Mouse (Mus musculus) CD4-positive, CD25-positive, alpha-beta regulatory T cell, adult 2 months (primary cell): Measurements from ENCODE around the gene E2f6.

Experiments
- DNase-seq: peaks from one replicate; pipeline ENCODE4 v3.0.0-alpha.2; 2012; ENCODE audit warnings: low read depth, low spot score

Gene E2f6

DNA sequence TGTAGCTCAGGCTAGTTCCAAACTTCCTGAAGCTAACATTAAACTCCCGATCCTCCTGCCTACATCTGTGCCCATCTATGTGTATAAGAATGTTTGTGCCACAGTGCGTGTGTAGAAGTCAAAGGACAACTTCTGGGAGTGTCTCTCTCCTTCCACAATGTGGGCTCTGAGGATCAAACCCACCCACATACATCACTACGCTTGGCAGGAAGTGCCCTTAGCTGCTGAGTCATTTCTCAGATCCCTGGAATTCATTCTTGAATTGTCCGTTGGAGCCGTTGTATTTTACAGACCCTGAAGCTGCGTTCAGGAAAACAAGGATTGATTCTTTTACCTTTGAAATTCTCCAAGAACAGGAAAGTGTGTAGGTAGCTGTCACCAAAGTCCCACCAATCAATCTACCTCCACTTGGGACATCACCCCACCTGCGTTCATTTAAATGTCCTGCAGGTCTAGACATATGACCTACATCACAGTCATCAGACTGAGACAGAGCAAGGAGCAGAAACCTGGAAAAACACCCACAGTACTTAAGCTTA lies 62.2 kb downstream of the E2f6 start:
- DNase-seq = no peak

GRCm38 (mm10) chr12:16873549-16873948 lies 62.8 kb downstream of the E2f6 start:
- DNase-seq = no peak

GRCm38 (mm10) chr12:16874086-16874485 lies 63.3 kb downstream of the E2f6 start:
- DNase-seq = peak; percentile 63

DNA sequence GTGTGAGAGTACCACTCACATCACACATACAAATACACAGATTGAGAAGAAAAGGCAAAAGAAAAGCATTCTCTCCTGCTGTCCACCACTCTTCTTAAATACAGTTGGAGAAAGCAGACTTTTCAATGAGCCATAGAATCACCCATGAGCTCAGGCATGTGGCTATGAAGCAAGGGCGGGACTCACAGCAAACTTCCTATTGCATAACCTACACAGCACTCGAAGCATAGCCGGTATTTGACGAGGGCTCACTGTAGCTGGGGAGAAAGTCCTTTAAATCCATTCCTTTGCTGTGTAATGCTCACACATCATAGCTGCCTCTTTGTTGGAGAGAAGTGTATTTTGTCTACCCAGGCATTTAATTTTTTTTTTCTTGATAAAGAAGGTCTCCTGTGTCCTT lies 64.5 kb downstream of the E2f6 start:
- no peak for DNase-seq

- no peak for DNase-seq
These were observed 64.9 kb downstream of the E2f6 start for GRCm38 (mm10) chr12:16875678-16876077.

- DNase-seq = no peak
These were observed 65.9 kb downstream of the E2f6 start for GRCm38 (mm10) chr12:16876667-16877066.

GRCm38 (mm10) chr12:16877141-16877540 lies 66.4 kb downstream of the E2f6 start:
- DNase-seq = no peak

- DNase-seq = no peak
These were observed 66.9 kb downstream of the E2f6 start for GRCm38 (mm10) chr12:16877679-16878078.

DNA sequence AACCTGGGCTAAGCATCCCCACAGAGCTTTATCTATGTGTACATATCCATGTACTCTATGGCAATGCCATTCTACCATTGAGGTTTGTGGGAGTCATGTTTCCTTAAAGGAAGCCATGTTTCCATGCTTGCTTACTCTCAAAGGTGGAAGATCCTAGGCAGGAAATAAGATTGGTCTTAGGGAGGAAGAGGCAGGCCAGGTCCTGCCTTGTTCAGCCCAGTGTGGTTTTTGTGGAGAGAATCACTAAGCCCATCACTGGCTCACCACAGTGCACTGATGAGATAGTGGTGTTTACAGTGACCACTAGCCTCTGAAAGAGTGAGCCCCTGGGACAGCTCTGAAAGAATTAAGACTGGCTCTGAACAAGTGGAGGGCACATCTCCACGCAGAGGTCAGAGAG lies 68.6 kb downstream of the E2f6 start:
- DNase-seq = no peak

DNA sequence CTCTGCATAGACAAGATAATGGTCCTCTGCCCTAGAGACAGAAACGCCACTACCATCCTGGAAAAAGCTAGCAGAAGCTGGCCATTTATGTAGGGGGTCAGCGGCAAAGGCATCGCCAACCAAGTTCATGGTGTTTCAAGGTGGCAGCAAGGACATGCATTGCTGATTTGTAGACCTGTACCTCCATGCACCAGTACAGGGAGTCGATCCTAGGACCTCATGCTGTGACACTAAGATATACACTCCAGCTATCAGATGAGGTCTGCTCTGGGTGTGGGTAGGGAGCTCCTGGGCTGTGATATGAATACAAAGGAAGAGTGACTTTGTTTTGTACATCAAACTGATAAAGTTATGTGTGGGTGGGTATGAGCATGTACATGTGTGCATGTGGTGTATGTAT lies 69.3 kb downstream of the E2f6 start:
- no peak for DNase-seq

DNA sequence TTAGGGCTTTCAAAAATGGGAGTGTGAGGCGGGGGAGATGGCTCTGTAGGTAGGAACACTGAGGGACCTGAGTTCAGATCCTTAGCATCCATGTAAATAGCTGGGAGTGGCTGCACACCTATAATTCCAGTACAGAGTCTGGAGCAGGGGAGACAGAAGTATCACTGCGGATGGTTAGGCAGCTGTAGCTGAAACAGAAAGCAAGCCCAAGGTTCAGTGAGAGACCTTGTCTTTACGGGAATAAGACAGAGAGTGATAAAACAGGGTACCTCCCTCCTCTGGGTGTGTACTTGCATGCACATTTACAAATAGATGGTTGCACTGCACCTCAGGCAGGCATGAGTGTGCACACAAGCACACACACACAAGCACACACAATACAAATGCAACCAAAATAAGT lies 71.7 kb downstream of the E2f6 start:
- DNase-seq = no peak

- no peak for DNase-seq
These were observed 72.3 kb downstream of the E2f6 start for GRCm38 (mm10) chr12:16883111-16883510.

- DNase-seq = no peak
These were observed 73.8 kb downstream of the E2f6 start for GRCm38 (mm10) chr12:16884534-16884933.

DNA sequence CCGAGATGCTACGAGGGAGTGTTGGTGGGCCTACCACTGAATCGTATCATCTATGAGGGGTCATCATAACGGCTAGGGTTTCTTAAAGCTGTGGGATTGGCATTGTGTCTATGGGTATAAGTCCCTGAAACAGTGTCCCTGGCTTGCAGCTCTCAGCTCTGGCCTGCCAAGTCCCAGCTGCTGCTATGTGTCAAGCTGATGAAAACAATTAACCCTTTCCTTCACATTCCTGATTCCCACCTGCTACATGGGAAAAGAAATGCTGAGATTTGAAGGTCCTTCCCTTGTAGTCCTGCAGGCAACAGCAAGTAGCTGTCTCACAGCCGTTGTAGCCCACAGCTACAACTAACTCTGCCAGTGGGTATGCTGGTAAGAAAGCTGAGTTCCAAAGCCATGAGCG lies 75.6 kb downstream of the E2f6 start:
- no peak for DNase-seq
